Mouse (Mus musculus) lung, adult 2 months (tissue): ENCODE data around the gene Clstn2.

Experiments used
- CTCF ChIP-seq: fragments of 200-500 bp; IDR thresholded peaks from 2 replicates; pipeline ENCODE4 v1.5.1; 2011; ENCODE audit warnings: mild to moderate bottlenecking, low read length, control low read depth; ENCODE audit not compliant: insufficient read depth
- POLR2A ChIP-seq: fragments of 200-500 bp; IDR thresholded peaks from 2 replicates; pipeline ENCODE4 v1.6.1; 2011; ENCODE audit warnings: low read depth, mild to moderate bottlenecking, control low read depth, low read length, borderline replicate concordance; ENCODE audit errors: extremely low read depth

DNA sequence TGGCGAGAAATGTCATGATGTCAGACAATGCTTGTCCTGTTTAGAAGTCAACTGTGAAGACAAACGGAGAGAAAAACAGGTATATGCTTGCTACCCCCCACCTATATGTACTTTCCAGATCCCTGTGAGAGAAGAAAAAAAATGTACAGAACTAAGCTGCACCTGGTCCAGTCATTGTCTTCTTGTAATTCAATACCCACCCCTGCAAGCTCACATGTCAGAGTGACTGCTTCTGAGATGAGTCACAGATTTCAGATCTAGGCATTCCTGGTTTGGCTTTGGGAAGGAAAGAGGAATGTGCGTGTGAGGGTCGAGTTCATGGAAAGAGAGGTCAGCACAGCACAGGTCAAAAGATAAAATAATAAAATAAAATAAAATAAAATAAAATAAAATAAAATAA, 397.6 kb downstream of the Clstn2 start:
- TF ChIP-seq CTCF (no peak), POLR2A (no peak)
